Mouse (Mus musculus): ENCODE results near the gene Tifa.

The Tifa gene

DNA sequence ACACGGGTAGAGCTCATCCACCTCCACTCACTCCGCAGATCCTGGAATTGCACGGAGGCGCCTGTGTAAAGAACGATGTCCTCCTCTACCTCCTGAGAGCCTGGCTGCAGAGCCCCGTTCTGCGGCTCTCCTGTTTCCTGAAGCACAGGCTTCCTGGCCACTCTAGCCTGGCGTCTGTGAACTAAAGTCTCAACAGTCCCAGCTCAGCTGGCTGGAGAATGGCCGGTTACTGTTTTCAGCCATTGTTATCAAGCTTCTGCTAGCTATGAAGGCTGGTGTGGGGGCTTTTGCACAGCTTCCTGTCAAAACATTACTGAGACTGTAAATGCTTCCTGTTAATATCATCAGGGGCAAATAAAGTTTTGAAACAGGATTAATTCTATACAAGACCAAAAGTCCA, 82.0 kb downstream of the Tifa start:
- DNase-seq = no peak

GRCm38 (mm10) chr3:127874254-127874883, 84.8 kb downstream of the Tifa start:
- no peak for DNase-seq

DNA sequence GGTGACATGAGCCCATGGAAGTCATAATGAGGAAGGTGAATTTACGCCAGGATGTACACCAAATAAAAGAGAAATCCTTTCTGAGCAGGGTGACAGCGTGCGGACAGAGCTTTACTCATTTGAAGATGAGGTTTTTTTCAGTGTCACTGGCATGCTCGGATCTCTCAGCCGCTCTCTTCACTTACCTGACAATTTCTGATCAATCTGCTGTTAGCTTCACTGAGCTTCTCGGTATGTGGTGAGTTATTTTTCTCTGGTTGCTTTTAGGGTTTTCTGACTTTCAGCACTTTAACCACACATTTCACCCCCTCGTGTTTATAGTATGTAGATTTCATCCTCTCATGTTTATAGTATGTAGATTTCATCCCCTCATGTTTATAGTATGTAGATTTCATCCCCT, 85.5 kb downstream of the Tifa start:
- no peak for DNase-seq

DNA sequence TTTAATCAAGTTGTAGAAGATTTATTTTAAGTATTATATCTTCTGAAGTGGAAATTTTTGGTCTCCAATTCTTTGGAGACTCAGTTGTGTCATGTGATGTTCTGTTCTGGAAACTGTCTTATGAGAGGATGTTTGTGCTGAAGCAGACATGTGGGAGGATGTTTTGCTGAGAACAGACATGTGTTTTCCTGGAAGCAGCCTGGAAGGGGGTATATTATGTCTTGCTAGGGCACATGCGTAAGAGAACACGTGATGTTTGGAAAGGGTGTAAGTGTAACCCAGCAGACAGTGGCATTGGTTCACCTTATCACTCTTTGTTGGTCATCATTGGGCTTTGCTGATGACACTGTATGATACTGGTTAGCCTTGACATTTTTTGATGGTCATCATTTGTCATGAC, 85.9 kb downstream of the Tifa start:
- no peak for DNase-seq

GRCm38 (mm10) chr3:127879968-127880367, 90.4 kb downstream of the Tifa start:
- DNase-seq = no peak

- no peak for DNase-seq
Observed at GRCm38 (mm10) chr3:127881684-127882083, 92.1 kb downstream of the Tifa start.

Data from right cerebral cortex, postnatal 14 days (tissue).